Mouse (Mus musculus) megakaryocyte, embryonic 14.5 days (primary cell): ENCODE data around the gene Tubb3. TPM values are rescaled to one million over a fixed set of nuclear protein-coding genes. Genes with fewer than 3 reads are reported as not detected.
"Not testable (repeated sequence)": the region's sequence is repeated elsewhere in the genome, so short reads cannot be mapped to it uniquely, and the experiment has no call there.

Experiments used
- H3K27me3 ChIP-seq: replicated peaks from 2 replicates; pipeline ENCODE3; 2012; ENCODE audit warnings: inconsistent platforms
- H3K36me3 ChIP-seq: replicated peaks from 2 replicates; pipeline ENCODE3; 2012; ENCODE audit warnings: low read length, inconsistent platforms, mixed read lengths
- H3K4me1 ChIP-seq: 2 replicates; pipeline ENCODE4 v1.6.1; 2012; ENCODE audit warnings: inconsistent platforms
- H3K4me3 ChIP-seq: replicated peaks from 2 replicates; pipeline ENCODE3; 2012; ENCODE audit warnings: moderate library complexity, mild to moderate bottlenecking, inconsistent platforms
- H3K9me3 ChIP-seq: 2 replicates; pipeline ENCODE4 v1.6.1; 2012; ENCODE audit warnings: inconsistent platforms
- FLI1 ChIP-seq: IDR thresholded peaks from 2 replicates; pipeline ENCODE4 v1.6.1; 2012; ENCODE audit warnings: low read length, inconsistent platforms, mixed read lengths
- GATA1 ChIP-seq: IDR thresholded peaks from 3 replicates; pipeline ENCODE4 v1.6.1; 2012; ENCODE audit warnings: mixed read lengths, low read length, inconsistent platforms, borderline replicate concordance
- polyA plus RNA-seq: library from polyadenylated mRNA; stranded (reverse); fragments of >175 nt; gene quantifications from 2 replicates; pipeline ENCODE4 v1.2.3, GENCODE M21; 2012; ENCODE audit warnings: low replicate concordance; ENCODE audit not compliant: insufficient read depth

Gene Tubb3
- polyA plus RNA-seq, 1 experiment, result 123 TPM

DNA sequence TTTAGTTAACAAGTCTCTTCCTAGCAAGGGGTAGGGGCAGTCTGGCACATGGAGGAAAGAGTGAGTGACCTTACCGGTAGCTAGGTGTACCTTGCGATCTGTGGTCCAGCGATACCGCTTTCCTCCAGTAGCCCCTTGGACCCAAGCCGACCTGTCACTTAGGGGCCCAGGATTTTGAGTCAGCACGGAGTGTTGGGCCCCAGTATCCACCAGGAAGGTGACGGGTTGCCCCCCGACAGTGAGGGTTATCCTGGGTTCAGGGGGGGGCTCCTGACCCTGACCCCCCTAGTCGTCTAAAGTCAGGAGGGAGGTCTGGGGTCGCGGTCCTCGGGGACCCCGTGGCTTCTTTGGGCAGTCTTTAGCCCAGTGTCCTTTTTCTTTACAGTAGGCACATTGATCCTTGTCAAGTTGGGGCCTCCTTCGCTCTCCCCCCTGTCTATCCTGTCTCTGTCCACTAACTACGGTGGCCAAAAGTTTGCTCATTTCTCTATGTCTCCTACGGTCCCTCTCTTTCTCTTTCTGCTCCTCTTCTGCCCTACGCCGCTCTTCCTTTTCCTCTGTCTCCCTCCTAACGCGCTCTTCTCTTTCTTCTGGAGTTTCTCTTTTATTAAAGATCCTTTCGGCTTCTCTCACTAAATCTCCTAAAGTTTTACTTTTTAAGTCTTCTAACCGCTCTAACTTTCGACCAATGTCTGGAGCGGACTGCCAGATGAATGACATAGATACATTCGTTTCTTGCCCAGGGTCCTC, 20.6 kb downstream of the Tubb3 start:
- Histone ChIP-seq H3K9me3 (peaks cover 65% of the 10 kb centered on the region), H3K4me1 (no peaks in the 10 kb centered on the region), H3K4me3 (no peak overlapping the region), H3K36me3 (peaks cover 16% of the 10 kb centered on the region), H3K27me3 (peaks cover 9% of the 10 kb centered on the region)
- TF ChIP-seq FLI1, result no peak
- TF ChIP-seq GATA1, result no peak

DNA sequence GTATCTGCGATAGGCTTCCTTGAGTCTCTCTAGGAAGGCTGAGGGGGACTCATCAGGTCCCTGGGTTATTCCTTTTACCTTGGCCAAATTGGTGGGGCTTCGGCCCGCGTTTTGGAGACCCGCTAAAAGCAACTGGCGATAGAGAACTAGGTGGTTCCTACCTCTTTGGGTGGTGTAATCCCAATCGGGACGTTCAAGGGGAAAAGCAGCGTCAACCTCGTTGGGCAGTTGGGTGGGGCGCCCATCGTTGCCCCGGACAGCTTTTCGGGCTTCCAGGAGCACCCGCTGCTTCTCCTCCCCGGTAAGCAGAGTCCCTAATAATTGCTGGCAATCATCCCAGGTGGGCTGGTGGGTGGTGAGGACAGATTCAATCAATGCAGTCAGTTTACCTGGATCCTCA, 21.2 kb downstream of the Tubb3 start:
- no peak for TF ChIP-seq FLI1
- no peak for TF ChIP-seq GATA1
- Histone ChIP-seq H3K4me3 (no peak overlapping the region), H3K9me3 (peaks cover 62% of the 10 kb centered on the region), H3K36me3 (peaks cover 10% of the 10 kb centered on the region), H3K27me3 (peaks cover 9% of the 10 kb centered on the region), H3K4me1 (no peaks in the 10 kb centered on the region)

DNA sequence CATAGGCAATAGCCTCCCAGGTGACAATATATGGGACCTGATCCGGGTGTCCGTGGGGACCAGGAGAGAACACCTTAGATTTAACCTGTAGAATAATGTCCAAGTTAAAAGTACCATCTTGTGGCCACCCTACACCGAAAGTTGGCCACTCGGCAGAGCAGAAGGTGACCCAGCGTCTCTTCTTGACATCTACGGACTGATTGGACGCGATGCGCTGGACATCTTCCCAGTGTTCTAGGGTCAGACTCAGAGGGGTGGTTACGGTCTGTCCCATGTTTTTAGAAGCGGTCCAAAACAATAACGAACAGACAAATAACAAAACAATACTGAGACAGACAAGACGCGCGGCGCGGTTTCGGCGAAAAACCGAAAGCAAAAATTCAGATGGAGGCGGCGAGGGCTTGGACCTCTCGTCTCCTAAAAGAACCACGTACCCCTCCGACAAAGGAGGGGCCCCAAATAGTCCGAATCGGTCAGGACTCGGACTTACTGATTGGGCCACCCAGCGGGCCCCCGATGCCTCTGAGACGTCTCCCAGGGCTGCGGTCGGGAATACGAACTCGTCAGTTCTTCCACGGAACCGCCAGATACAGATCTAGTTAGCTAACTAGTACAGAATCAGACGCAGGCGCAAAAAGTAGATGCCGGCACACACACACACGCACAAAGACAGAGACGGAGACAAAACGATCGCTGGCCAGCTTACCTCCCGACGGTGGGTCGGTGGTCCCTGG, 22.2 kb downstream of the Tubb3 start:
- peaks cover 59% of the 10 kb centered on the region for H3K9me3 ChIP-seq
- H3K36me3 ChIP-seq, H3K4me1 ChIP-seq, H3K4me3 ChIP-seq: not testable (repeated sequence)
- H3K27me3 ChIP-seq, result peaks cover 11% of the 10 kb centered on the region

DNA sequence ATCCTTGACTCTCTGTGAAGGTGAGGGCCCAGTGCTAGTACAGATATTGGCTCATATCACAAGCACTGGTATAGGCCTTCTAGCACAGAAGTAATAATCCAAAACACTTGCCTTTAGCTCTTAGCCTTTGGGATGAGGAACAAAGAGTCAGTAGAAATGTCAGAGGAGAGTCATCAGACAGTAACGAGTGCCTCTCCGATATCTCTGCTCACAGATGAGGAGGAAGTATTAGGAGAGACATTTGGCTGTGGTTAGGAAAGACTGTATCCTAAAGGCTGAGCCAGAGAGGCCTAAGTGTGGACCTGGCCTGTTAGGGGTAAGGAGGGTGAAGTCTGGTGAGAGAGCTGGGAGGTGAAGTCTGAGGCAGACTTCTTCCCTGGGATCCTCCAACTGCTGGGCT, 30.6 kb downstream of the Tubb3 start:
- H3K4me1 ChIP-seq, result peaks cover 51% of the 10 kb centered on the region
- H3K4me3 ChIP-seq, result peak overlapping the region; percentile 97
- H3K27me3 ChIP-seq, result peaks cover 3% of the 10 kb centered on the region
- TF ChIP-seq GATA1, result no peak
- no peak for TF ChIP-seq FLI1
- H3K9me3 ChIP-seq, result peaks cover 14% of the 10 kb centered on the region
- peaks cover 17% of the 10 kb centered on the region for H3K36me3 ChIP-seq

DNA sequence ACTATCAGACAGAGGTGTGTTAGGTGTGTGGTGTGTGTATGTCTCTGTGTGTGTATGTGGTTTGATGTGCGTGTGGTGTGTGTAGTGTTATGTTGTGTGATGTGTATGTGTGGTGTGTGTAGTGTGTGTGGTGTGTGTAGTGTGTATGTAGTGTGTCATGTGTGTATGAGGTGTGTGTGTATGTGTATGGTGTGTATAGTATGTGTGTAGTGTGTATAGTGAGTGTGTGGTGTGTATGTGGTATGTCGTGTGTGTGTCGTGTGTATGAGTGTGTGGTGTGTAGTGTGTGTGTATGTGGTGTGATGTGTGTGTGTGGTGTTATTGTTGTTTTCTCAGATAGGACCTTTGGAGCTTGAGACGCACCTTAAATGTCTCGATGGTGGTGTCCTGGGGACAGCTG, 31.1 kb downstream of the Tubb3 start:
- peaks cover 3% of the 10 kb centered on the region for H3K27me3 ChIP-seq
- H3K4me1 ChIP-seq, result peaks cover 56% of the 10 kb centered on the region
- H3K9me3 ChIP-seq, result peaks cover 11% of the 10 kb centered on the region
- no peak for TF ChIP-seq FLI1
- no peak; the same call in 2 of the 3 replicates for TF ChIP-seq GATA1
- peaks cover 22% of the 10 kb centered on the region for H3K36me3 ChIP-seq
- peak overlapping the region; percentile 97 for H3K4me3 ChIP-seq

DNA sequence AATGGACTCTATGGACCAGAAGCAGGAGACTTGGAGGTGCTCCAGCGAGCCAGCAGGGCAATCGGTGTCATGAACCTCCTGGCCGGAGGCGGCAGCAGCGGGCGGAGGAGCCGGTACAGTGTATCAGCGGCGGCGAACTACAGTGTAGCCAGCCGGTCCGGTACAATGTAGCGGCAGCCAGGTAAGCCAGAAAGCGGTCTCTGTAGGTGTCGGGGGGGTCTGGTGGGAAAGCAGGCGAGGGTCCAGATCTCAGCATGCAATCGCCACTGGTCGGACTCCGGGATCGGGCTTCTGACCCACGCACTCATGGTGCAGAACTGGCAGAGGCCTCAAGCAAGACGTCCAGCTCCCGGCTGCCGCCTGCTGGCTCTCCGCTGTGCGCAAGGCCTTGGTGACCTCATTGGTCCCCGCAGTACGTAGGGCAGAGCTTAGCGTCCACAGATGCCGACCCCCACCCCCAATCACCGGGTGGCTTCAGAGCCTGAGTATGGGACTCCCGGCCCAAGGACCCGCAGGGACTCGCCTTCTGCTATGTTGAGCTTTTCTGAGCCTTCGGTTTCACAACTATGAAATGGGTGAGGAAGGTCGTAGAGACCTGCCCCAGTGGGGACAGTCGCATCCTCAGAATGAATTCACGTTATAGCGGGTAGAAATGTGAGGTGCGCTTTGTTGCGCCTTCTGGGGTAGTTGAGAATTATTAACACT, 31.8 kb downstream of the Tubb3 start:
- peaks cover under 1% of the 10 kb centered on the region for H3K27me3 ChIP-seq
- H3K4me1 ChIP-seq, result peaks cover 63% of the 10 kb centered on the region
- H3K36me3 ChIP-seq, result peaks cover 27% of the 10 kb centered on the region
- H3K4me3 ChIP-seq, result peak overlapping the region; percentile 97
- TF ChIP-seq FLI1 (no peak), GATA1 (no peak)
- H3K9me3 ChIP-seq, result peaks cover 5% of the 10 kb centered on the region

DNA sequence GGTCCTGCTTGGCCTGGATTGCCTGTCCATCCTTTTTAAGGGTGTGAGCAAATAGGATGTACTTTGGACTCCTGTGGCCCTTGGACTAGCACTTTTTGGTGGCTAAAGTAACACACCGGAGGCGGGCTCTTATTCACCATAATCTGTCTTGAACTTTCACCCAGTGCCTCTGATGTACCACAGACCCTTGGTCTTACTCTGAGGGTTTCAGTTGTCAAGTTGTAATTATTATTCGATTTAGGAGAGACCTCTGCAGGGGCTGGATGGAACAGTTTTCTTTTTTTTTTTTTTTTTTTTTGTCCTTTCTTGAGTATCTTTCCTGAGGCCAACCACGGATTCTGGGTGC, 32.3 kb downstream of the Tubb3 start:
- TF ChIP-seq FLI1 (no peak), GATA1 (no peak)
- Histone ChIP-seq H3K4me1 (peaks cover 68% of the 10 kb centered on the region), H3K9me3 (peaks cover 4% of the 10 kb centered on the region; the same call in 1 of the 2 replicates), H3K4me3 (peak overlapping the region; percentile 97), H3K36me3 (peaks cover 32% of the 10 kb centered on the region), H3K27me3 (no peaks in the 10 kb centered on the region)

DNA sequence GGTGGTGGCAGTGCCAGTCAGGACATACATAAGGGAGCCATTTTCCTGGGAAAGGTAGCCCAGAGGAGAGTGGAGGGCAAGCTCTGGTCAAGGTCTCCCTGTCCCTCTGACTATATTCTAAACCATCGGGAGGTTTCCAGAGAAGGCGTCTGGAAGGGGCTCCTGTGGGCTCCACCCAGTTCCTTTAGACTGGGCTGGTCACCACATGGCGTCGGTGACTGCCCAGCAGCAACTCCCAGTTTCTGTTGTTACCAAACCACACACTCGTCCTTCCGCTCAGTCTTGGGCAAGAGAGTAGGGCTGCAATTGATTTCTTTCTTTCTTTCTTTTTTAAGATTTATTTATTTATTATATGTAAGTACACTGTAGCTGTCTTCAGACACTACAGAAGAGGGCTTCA, 32.9 kb downstream of the Tubb3 start:
- Histone ChIP-seq H3K36me3 (peaks cover 38% of the 10 kb centered on the region), H3K4me3 (peak overlapping the region; percentile 97), H3K9me3 (peaks cover 4% of the 10 kb centered on the region; the same call in 1 of the 2 replicates), H3K4me1 (peaks cover 74% of the 10 kb centered on the region), H3K27me3 (no peaks in the 10 kb centered on the region)
- TF ChIP-seq GATA1, result no peak
- TF ChIP-seq FLI1, result no peak

DNA sequence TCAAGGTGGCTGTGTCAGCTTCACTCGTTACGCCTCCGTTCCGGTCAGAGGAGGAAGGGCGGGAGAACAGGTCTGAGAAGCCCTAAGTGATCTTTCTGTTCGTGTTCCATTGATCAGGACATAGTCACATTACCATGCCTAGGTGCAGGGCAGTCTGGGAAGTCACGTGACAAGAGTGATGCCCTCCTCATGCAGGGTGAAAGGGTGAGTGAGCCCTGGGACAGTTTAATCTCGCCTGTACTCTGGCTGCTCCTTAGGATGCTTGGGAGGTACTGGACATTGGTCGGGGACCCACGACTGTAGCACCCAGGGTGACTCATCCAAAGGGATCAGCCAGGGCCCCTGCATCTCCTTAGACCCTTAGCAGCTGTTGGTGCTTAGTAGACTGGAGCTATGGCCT, 34.8 kb downstream of the Tubb3 start:
- H3K27me3 ChIP-seq, result no peaks in the 10 kb centered on the region
- H3K4me3 ChIP-seq, result peak overlapping the region; percentile 17
- peaks cover 87% of the 10 kb centered on the region for H3K4me1 ChIP-seq
- H3K36me3 ChIP-seq, result peaks cover 49% of the 10 kb centered on the region
- H3K9me3 ChIP-seq, result no peaks in the 10 kb centered on the region
- TF ChIP-seq FLI1, result no peak
- no peak for TF ChIP-seq GATA1

DNA sequence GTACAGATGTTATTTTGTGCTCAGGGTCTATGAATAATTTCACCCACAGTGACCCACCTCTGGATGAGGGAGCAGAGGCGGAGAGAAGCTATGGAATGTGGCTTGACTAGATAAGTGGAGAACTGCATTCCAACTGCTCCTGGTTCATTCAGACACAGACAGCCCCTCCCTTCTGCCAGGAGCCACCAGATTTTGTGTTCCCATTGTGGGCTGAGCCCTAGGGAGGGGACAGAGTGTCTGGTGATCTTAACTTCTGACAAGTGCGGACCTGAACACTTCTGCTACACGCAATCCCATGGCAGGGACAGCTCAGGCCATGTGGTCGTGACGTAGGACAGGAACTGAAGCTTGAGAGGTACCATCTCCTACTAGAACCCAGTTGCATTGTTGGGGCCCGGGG, 35.6 kb downstream of the Tubb3 start:
- no peaks in the 10 kb centered on the region for H3K9me3 ChIP-seq
- H3K4me1 ChIP-seq, result peaks cover 87% of the 10 kb centered on the region
- TF ChIP-seq FLI1 (no peak), GATA1 (no peak)
- peaks cover 55% of the 10 kb centered on the region for H3K36me3 ChIP-seq
- no peaks in the 10 kb centered on the region for H3K27me3 ChIP-seq
- no peak overlapping the region for H3K4me3 ChIP-seq
